Mouse (Mus musculus) liver, embryonic 14.5 days (tissue): ENCODE measurements around the gene Smad3. TPM values are rescaled to one million over a fixed set of nuclear protein-coding genes. Genes with fewer than 3 reads are reported as not detected.

ENCODE experiments used
- ATAC-seq: fragments of 200-750 bp; cut with Nextera tagmentation; 2 replicates; pipeline ENCODE4 v1.8.0; 2017; ENCODE audit warnings: moderate number of reproducible peaks, mild to moderate bottlenecking, moderate library complexity; ENCODE audit not compliant: insufficient read depth
- DNase-seq, 3 experiments: peaks; one replicate each; pipeline ENCODE4 v3.0.0-alpha.2; 2012 to 2013; ENCODE audit warnings: low read depth in 3 of 3, low spot score in 3 of 3
- H3K27ac ChIP-seq: fragments of 300-500 bp; sonication (generic); 2 replicates; pipeline ENCODE4 v1.5.1; 2014; ENCODE audit warnings: moderate library complexity, mild to moderate bottlenecking, control low read depth, inconsistent platforms
- H3K27me3 ChIP-seq: fragments of 300-500 bp; sonication (generic); 2 replicates; pipeline ENCODE4 v1.6.1; 2014; ENCODE audit warnings: mild to moderate bottlenecking, low read length, moderate library complexity; ENCODE audit not compliant: control insufficient read depth, insufficient read depth
- H3K36me3 ChIP-seq: fragments of 300-500 bp; sonication (generic); replicated peaks from 2 replicates; pipeline ENCODE4 v1.6.1; 2014; ENCODE audit warnings: low read depth; ENCODE audit not compliant: control insufficient read depth, insufficient read depth
- H3K4me1 ChIP-seq, 2 experiments: fragments of 200-500 bp in 1 of 2; fragments of 300-500 bp in 1 of 2; sonication (generic) in 1 of 2; replicated peaks; 2 replicates each; pipeline ENCODE4 v1.6.1; 2012 to 2014; ENCODE audit warnings: antibody characterized with exemption in 1 of 2, inconsistent platforms in 1 of 2, low read length in 1 of 2; ENCODE audit not compliant: control insufficient read depth in 2 of 2, insufficient read depth in 2 of 2
- H3K4me2 ChIP-seq: fragments of 300-500 bp; sonication (generic); 2 replicates; pipeline ENCODE4 v1.6.1; 2014; ENCODE audit warnings: low read depth, mild to moderate bottlenecking, control low read depth, moderate library complexity
- H3K4me3 ChIP-seq, 2 experiments: fragments of 200-500 bp in 1 of 2; fragments of 300-500 bp in 1 of 2; sonication (generic) in 1 of 2; 2 replicates each; pipeline ENCODE4 v1.5.1; 2012 to 2014; ENCODE audit warnings: low read depth in 2 of 2, low read length in 2 of 2, mild to moderate bottlenecking in 2 of 2, control low read depth in 1 of 2, inconsistent platforms in 1 of 2, moderate library complexity in 1 of 2; ENCODE audit not compliant: insufficient read depth in 1 of 2
- H3K9ac ChIP-seq: fragments of 300-500 bp; sonication (generic); replicated peaks from 2 replicates; pipeline ENCODE4 v1.6.1; 2014; ENCODE audit warnings: mild to moderate bottlenecking, control low read depth, moderate library complexity
- H3K9me3 ChIP-seq: fragments of 300-500 bp; sonication (generic); 2 replicates; pipeline ENCODE4 v1.6.1; 2016; ENCODE audit warnings: low read length, mixed read lengths; ENCODE audit not compliant: control insufficient read depth
- CTCF ChIP-seq: IDR thresholded peaks from 2 replicates; pipeline ENCODE4 v1.5.1; 2016; ENCODE audit warnings: antibody characterized with exemption, low read depth, control low read depth
- EP300 ChIP-seq: IDR thresholded peaks from 2 replicates; pipeline ENCODE4 v1.6.1; 2016; ENCODE audit warnings: antibody characterized with exemption, low read depth
- WGBS: fragments of 180-500 bp; shearing (Covaris S2); extraction: QIAGEN DNeasy Blood & Tissue Kit; methylation state at CpG from one replicate; pipeline ENCODE4 v1.1.7; 2014; ENCODE audit not compliant: insufficient replicate concordance; 5-methylcytosine and 5-hydroxymethylcytosine counted together
- polyA plus RNA-seq, 2 experiments: library from polyadenylated mRNA; depleted of rRNA in 1 of 2; stranded (reverse) in 1 of 2; unstranded in 1 of 2; fragments of >200 nt; fragmentation: Nextera tagmentation in 1 of 2; extraction: Ambion mirVana in 1 of 2; gene quantifications; 2 replicates each; pipeline versions ENCODE4 v1.2.1 to v1.2.3; 2012 to 2014

Smad3 gene
- polyA plus RNA-seq, 2 experiments, result 1.7 to 3.2 TPM

GRCm38 (mm10) chr9:63666612-63667372 lies 91.0 kb downstream of the Smad3 start:
- Histone ChIP-seq H3K27ac (no peak overlapping the region), H3K27me3 (no peaks in the 10 kb centered on the region), H3K4me3 (no peak overlapping the region), H3K4me1 (0 out of 4 replicates have a peak, but pooled peaks cover 0 to 4% of the 10 kb centered on the region in 2 experiments), H3K4me2 (no peak overlapping the region), H3K9ac (no peak overlapping the region), H3K9me3 (no peaks in the 10 kb centered on the region), H3K36me3 (no peaks in the 10 kb centered on the region; the same call in 1 of the 2 replicates)
- no peak for DNase-seq
- 76% methylated on average over 18 of the region's 18 CpGs for WGBS
- no peak for ATAC-seq
- TF ChIP-seq CTCF, result no peak
- TF ChIP-seq EP300, result no peak

- no peak overlapping the region for H3K9ac ChIP-seq
- 0 out of 4 replicates have a peak, but pooled peaks cover 0 to 4% of the 10 kb centered on the region in 2 experiments for H3K4me1 ChIP-seq
- no peaks in the 10 kb centered on the region; the same call in 1 of the 2 replicates for H3K36me3 ChIP-seq
- ATAC-seq, result no peak
- H3K27ac ChIP-seq, result no peak overlapping the region
- 70% methylated on average over 13 of the region's 13 CpGs for WGBS
- H3K4me2 ChIP-seq, result no peak overlapping the region
- TF ChIP-seq CTCF, result no peak
- no peak for TF ChIP-seq EP300
- no peak overlapping the region for H3K4me3 ChIP-seq
- no peaks in the 10 kb centered on the region for H3K27me3 ChIP-seq
- no peak for DNase-seq
- no peaks in the 10 kb centered on the region for H3K9me3 ChIP-seq
Measured at GRCm38 (mm10) chr9:63664792-63665646, 92.8 kb downstream of the Smad3 start.

GRCm38 (mm10) chr9:63664300-63664745 lies 93.5 kb downstream of the Smad3 start:
- WGBS, result 31% methylated on average over 2 of the region's 2 CpGs
- Histone ChIP-seq H3K27ac (no peak overlapping the region), H3K9ac (no peak overlapping the region), H3K9me3 (no peaks in the 10 kb centered on the region), H3K27me3 (no peaks in the 10 kb centered on the region), H3K4me1 (0 out of 4 replicates have a peak, but pooled peaks cover 0 to 4% of the 10 kb centered on the region in 2 experiments), H3K4me2 (no peak overlapping the region), H3K36me3 (no peaks in the 10 kb centered on the region; the same call in 1 of the 2 replicates), H3K4me3 (no peak overlapping the region)
- ATAC-seq, result no peak
- TF ChIP-seq EP300, result no peak
- TF ChIP-seq CTCF, result no peak
- DNase-seq, result no peak

- 65% methylated on average over 10 of the region's 10 CpGs for WGBS
- TF ChIP-seq EP300 (no peak), CTCF (no peak)
- Histone ChIP-seq H3K4me2 (no peak overlapping the region), H3K27ac (no peak overlapping the region), H3K4me3 (no peak overlapping the region), H3K4me1 (no peaks in the 10 kb centered on the region), H3K27me3 (no peaks in the 10 kb centered on the region), H3K9ac (no peak overlapping the region), H3K9me3 (no peaks in the 10 kb centered on the region), H3K36me3 (no peaks in the 10 kb centered on the region; the same call in 1 of the 2 replicates)
- DNase-seq (no peak), ATAC-seq (no peak)
Measured at GRCm38 (mm10) chr9:63663222-63663621, 94.6 kb downstream of the Smad3 start.

GRCm38 (mm10) chr9:63662759-63663158 lies 95.0 kb downstream of the Smad3 start:
- ATAC-seq, result no peak

More at GRCm38 (mm10) chr9:63662759-63663158, 95.0 kb downstream of the Smad3 start:
- H3K4me1 ChIP-seq, result no peaks in the 10 kb centered on the region
- no peak for TF ChIP-seq EP300
- TF ChIP-seq CTCF, result no peak
- 54% methylated on average over 7 of the region's 7 CpGs for WGBS
- H3K27ac ChIP-seq, result no peak overlapping the region
- no peaks in the 10 kb centered on the region; the same call in 1 of the 2 replicates for H3K36me3 ChIP-seq
- H3K9me3 ChIP-seq, result no peaks in the 10 kb centered on the region
- H3K9ac ChIP-seq, result no peak overlapping the region
- no peaks in the 10 kb centered on the region for H3K27me3 ChIP-seq
- no peak for DNase-seq
- H3K4me3 ChIP-seq, result no peak overlapping the region
- no peak overlapping the region for H3K4me2 ChIP-seq
